Mouse (Mus musculus) adrenal gland (tissue): Measurements from ENCODE around the gene Spag17.

Source experiments
- intact Hi-C: fragments of 180-260 bp; cut with DNase I; formaldehyde crosslinking; loops from one replicate; pipeline ENCODE4 v1.15.1; 2025

The Spag17 gene

DNA sequence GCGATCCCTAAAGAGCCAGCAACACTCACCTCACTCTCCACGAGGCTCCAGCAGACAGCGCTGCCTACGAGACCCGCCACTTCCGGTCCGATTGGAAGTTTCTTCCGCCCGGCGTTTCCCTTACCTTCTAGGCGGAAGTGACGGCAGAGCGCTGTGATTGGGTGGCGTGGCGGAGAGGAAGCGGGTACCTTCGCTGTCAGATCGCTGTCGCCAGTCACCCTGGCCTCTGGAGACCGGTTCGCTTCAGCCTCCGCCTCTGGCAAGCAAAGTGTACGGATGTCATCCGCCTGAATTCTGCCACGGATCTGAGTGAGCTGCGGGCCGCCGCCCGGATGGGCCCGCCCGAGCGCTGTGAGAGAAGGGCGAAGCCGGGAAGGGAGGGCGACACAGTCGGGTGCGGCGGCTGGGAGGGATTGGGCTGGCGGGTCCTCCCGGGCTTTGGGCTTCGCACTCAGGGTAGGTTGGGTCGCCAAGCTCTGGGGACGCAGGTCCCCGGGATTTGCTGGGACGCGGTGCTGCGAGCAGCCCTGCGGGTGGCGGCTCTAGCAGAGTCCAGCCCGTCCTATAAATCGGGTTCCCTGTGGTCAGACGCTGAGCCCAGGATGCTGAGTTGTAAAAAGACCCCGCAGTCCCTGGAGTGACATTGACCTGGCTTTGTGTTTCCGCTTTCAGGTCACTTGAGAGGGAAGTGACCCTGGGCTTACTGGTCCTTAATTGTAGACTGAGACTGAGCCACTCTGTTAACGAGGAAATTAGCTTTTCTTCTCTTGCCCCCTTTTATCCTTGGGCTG, 277.3 kb downstream of the Spag17 start, which contains the start of the genes Gdap2 and Wdr3:
Gene Gdap2 (plus strand): TSS at position 67 of the 791 bp plus-strand sequence.
Gene Wdr3 (minus strand): TSS at position 93 of the 791 bp plus-strand sequence.
- intact Hi-C loops, result no loop called here

DNA sequence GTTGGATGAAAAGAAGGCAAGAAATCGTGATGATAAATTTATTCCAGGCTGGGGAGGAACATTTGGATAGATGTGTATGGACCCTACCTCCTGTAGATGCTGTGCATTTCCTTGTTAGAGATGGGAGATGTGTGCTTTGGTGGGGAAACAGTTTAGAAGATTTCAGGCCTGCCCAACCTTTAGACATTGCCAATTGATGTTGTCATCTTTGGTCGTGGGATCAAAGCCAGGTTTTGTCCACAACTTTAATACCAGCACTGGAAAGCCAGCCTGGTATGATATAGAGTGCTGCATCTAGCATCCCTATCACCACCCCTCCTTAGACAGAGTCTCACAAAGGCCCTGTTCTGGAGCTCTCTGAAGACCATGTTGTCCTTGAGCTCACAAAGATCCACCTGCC, 278.4 kb downstream of the Spag17 start:
- intact Hi-C loops, result no loop called here

DNA sequence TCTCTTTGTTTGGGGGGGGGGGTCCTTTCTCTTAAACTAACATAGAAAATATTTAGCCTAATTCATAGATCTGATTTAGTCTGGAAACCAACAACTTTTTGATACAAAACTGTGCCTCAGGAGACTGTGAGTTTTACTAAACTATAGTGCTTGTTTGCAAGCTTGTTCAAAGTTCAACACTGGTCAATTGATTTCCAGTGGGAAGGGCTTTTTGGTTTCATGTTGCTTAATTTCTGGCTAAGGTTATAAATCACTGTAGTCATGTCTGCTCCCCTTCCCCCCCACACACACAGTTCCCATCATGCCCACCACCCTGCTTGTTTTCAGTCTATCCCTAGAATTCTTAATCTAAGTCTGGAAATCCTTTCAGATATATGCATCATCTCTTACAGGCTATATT, 279.8 kb downstream of the Spag17 start:
- intact Hi-C loops, result no loop called here

DNA sequence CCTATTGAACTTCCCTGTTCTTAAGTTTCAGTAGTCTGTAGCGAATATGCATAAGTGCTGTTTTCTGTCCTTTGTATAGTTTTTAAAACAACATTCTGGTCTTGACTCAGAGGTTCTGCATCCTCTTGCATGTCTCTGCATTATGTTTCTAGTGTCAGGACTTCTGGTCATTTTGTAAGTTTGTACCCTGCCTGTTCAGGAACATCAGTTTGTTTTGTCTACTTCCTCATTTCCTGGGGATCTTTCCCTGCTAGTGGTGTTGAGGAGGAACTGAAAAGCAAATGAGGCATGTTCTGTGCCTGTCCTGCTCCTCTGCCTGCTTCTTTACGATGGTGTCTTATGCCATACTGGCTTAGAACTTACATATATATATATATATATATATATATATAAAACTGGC, 290.8 kb downstream of the Spag17 start:
- intact Hi-C loops, result no loop called here

DNA sequence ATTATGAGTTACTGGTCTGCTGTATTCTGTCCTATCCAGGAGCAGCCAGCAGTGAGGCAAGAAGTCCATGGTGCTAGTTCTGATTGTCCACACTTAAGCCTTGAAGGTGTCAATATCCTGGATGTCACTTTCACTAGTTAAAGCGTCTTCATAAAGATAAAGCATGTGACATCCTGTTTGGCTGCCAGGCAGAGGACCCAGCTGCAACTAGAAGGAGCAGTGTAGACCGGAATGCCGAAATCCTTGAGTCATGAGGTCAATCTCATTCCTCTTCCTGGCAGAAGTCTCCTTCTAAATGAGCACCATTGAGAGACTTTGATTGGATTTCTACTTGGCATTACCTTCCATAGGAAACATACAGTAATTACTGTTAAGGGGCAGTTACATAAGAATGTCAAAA, 295.3 kb downstream of the Spag17 start:
- intact Hi-C loops, result no loop called here

DNA sequence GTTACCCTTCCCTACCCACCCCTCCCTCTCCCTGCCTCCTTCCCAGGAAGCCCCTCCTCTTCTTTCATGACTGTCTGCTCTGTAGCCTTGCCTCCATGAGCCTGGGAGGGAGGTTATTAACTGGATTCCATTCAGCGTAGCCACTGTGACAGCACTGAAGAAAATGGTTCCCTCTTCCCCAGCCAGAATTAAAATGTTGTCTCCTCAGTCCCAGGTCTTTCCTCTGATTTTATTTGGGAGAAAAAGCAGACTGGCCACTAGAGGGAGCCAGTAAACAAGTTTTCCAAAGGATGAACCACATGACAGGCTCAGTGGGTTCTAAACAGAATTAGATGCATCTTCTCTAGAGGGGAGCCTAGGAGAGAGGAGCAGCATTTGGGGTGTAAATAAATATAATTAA, 304.2 kb downstream of the Spag17 start:
- intact Hi-C loops, result loop anchor here (5.0 kb wide), 1 partner anchor 378 kb away; no protein-coding TSS in a partner anchor

DNA sequence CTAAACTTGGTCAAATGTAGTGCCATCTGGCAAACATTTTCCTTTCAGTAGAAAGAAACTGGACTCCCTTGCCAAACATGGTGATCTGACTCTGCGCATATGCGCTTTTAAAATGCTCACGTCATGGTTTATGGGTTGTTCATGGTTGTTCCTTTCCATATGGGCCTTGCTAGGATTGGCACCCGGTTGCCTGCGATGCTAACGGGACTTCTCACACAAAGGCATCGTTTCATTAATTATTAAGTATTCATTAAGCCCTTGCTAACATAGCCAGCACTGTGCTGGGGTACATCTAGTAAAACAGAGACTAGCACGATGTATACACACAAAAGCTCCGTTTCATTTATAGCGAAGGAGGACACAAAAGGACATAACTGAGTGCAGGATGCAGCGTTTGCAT, 304.7 kb downstream of the Spag17 start:
- intact Hi-C loops, result loop anchor here (5.0 kb wide), 2 partner anchors 167 to 377 kb away; no protein-coding TSS in a partner anchor
